Mouse (Mus musculus): ENCODE results near the gene Akap9. TPM values are rescaled to one million over a fixed set of nuclear protein-coding genes. Genes with fewer than 3 reads are reported as not detected.

The Akap9 gene
- total and polyA plus RNA-seq, 3 experiments = 15.9 to 29.3 (median 17.3) TPM

DNA sequence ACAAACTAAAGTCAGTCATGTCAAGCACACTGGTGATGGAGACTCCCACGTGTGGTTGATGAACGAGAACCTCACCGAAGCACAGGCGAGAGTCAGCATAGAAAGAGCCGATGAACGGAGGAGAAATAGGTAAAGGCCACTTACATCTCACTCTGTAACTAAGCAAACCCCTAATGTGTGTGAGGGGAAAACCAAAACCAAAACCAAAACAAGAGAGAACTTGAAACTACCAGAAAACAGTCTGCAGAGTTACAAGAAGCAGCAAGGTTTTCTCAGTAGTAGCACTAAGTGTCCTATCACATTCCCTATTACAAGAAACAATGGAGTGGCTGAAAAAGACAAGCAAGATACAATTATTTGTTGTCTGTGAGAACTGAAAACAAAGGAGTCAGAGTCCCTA is 24.6 kb downstream of the Akap9 start:
- Histone ChIP-seq H3K4me3 (ENCODE audit: control insufficient read depth in 1 of 2, insufficient read depth in 1 of 2, low read depth in 2 of 2, low read length in 2 of 2) (no peak overlapping the region), H3K36me3 (ENCODE audit: control insufficient read depth in 1 of 2, insufficient read depth in 2 of 2, low read length in 2 of 2) (no peaks in the 10 kb centered on the region; a peak in 2 of 4 replicates), H3K27ac (ENCODE audit: control insufficient read depth, low read depth, low read length) (no peak overlapping the region), H3K79me2 (ENCODE audit: control insufficient read depth, insufficient read depth, low read length, poor library complexity) (no peaks in the 10 kb centered on the region), H3K27me3 (ENCODE audit: control insufficient read depth in 1 of 2, insufficient read depth in 2 of 2, low read length in 2 of 2) (no peaks in the 10 kb centered on the region), H3K9me3 (replicated peaks; ENCODE audit: insufficient read depth, low read length) (no peaks in the 10 kb centered on the region), H3K4me1 (ENCODE audit: control insufficient read depth in 1 of 2, insufficient read depth in 2 of 2, low read length in 2 of 2) (no peaks in the 10 kb centered on the region), H3K9ac (ENCODE audit: control insufficient read depth, low read depth, low read length, poor library complexity, severe bottlenecking) (no peak overlapping the region)
- no peak for DNase-seq (ENCODE audit: low read depth, low spot score)
- no peak for TF ChIP-seq CHD2 (IDR thresholded peaks at IDR 0.05; ENCODE audit: low read length)
- no peak for TF ChIP-seq HCFC1 (IDR thresholded peaks at IDR 0.05; ENCODE audit: low read depth, low read length)
- TF ChIP-seq MAX (IDR thresholded peaks at IDR 0.05; ENCODE audit: low read length) = no peak
- TF ChIP-seq JUND (IDR thresholded peaks at IDR 0.05; ENCODE audit: low read depth, low read length) = no peak
- TF ChIP-seq MAZ (IDR thresholded peaks at IDR 0.05; ENCODE audit: low read depth, low read length) = no peak
- no peak for TF ChIP-seq CHD1 (IDR thresholded peaks at IDR 0.05; ENCODE audit: low read depth, low read length)
- TF ChIP-seq ZNF384 (IDR thresholded peaks at IDR 0.05; ENCODE audit: low read depth, low read length) = no peak
- TF ChIP-seq UBTF (IDR thresholded peaks at IDR 0.05; ENCODE audit: borderline replicate concordance, insufficient read depth, low read depth, low read length) = no peak
- no peak for TF ChIP-seq KAT2A (conservative IDR thresholded peaks at IDR 0.05; ENCODE audit: low read depth, low read length)

DNA sequence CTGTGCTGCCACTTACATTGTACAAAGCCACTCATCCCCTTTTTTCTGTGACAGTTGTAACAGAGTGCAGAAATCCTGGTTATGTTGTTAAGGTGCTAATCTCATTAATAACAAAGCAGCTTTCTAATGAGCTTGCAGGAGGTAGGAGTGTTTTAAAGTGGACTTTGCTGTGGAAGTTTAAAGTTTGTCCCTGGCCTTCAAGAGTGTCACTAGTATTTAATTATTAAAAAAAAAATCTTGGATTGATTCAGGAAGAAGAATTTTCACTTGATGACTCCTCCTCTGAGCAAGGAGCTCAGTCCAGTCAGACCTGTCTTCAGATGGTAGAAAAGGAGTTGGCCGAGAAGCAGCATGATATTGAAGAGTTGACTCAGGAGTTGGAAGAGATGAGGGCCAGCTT is 26.7 kb downstream of the Akap9 start:
- no peak for DNase-seq (ENCODE audit: low read depth, low spot score)
- Histone ChIP-seq H3K27me3 (ENCODE audit: control insufficient read depth in 1 of 2, insufficient read depth in 2 of 2, low read length in 2 of 2) (no peaks in the 10 kb centered on the region), H3K9me3 (replicated peaks; ENCODE audit: insufficient read depth, low read length) (no peaks in the 10 kb centered on the region), H3K4me3 (ENCODE audit: control insufficient read depth in 1 of 2, insufficient read depth in 1 of 2, low read depth in 2 of 2, low read length in 2 of 2) (no peak overlapping the region), H3K9ac (ENCODE audit: control insufficient read depth, low read depth, low read length, poor library complexity, severe bottlenecking) (no peak overlapping the region), H3K27ac (ENCODE audit: control insufficient read depth, low read depth, low read length) (no peak overlapping the region), H3K79me2 (ENCODE audit: control insufficient read depth, insufficient read depth, low read length, poor library complexity) (no peaks in the 10 kb centered on the region), H3K4me1 (ENCODE audit: control insufficient read depth in 1 of 2, insufficient read depth in 2 of 2, low read length in 2 of 2) (no peaks in the 10 kb centered on the region), H3K36me3 (ENCODE audit: control insufficient read depth in 1 of 2, insufficient read depth in 2 of 2, low read length in 2 of 2) (peaks cover 0 to 7% of the 10 kb centered on the region in 2 experiments; a peak in 2 of 4 replicates)
- TF ChIP-seq MYB (IDR thresholded peaks at IDR 0.05; ENCODE audit: low read depth, low read length) (no peak), ZKSCAN1 (IDR thresholded peaks at IDR 0.05; ENCODE audit: low read depth, low read length) (no peak), NELFE (IDR thresholded peaks at IDR 0.05; ENCODE audit: low read depth, low read length) (no peak), ETS1 (IDR thresholded peaks at IDR 0.05; ENCODE audit: low read depth, low read length) (no peak), ZMIZ1 (IDR thresholded peaks at IDR 0.05; ENCODE audit: low read depth, low read length) (no peak), RAD21 (IDR thresholded peaks at IDR 0.05; ENCODE audit: low read depth, low read length) (no peak), POLR2AphosphoS5 (IDR thresholded peaks at IDR 0.05; ENCODE audit: borderline replicate concordance, low read depth, low read length) (no peak), ELF1 (IDR thresholded peaks at IDR 0.05; ENCODE audit: low read depth, low read length) (no peak), POLR2A (IDR thresholded peaks at IDR 0.05; ENCODE audit: control insufficient read depth in 1 of 2, insufficient read depth in 1 of 2, low read depth in 1 of 2, low read length in 2 of 2, poor library complexity in 1 of 2) (no peak)
